Mouse (Mus musculus) cortical plate, adult 2 months (tissue): Measurements from ENCODE around the gene Wfdc12. TPM values are rescaled to one million over a fixed set of nuclear protein-coding genes. Genes with fewer than 3 reads are reported as not detected.

Experiments
- H3K27ac ChIP-seq: fragments of 200-500 bp; 2 replicates; pipeline ENCODE4 v1.5.1; 2012; ENCODE audit warnings: low read length, control low read depth, inconsistent platforms; ENCODE audit not compliant: insufficient read depth
- H3K4me1 ChIP-seq: fragments of 200-500 bp; 2 replicates; pipeline ENCODE4 v1.6.1; 2011; ENCODE audit warnings: low read length; ENCODE audit not compliant: control insufficient read depth, insufficient read depth
- H3K4me3 ChIP-seq: fragments of 200-500 bp; 2 replicates; pipeline ENCODE4 v1.5.1; 2011; ENCODE audit warnings: mild to moderate bottlenecking, low read length, control low read depth; ENCODE audit not compliant: insufficient read depth
- CTCF ChIP-seq: fragments of 200-500 bp; IDR thresholded peaks from 2 replicates; pipeline ENCODE4 v1.5.1; 2011; ENCODE audit warnings: mild to moderate bottlenecking, control low read depth, low read length; ENCODE audit not compliant: insufficient read depth; ENCODE audit errors: extremely low read depth
- POLR2A ChIP-seq: fragments of 200-500 bp; IDR thresholded peaks from 2 replicates; pipeline ENCODE4 v1.6.1; 2011; ENCODE audit warnings: mild to moderate bottlenecking, low read length, control low read depth; ENCODE audit not compliant: insufficient read depth; ENCODE audit errors: extremely low read depth
- polyA plus RNA-seq: library from polyadenylated mRNA; depleted of rRNA; stranded (reverse); fragments of >200 nt; gene quantifications from 2 replicates; pipeline ENCODE4 v1.2.3, GENCODE M21; 2012

The Wfdc12 gene
- polyA plus RNA-seq, 1 experiment, result 0.19 TPM

- TF ChIP-seq CTCF, result no peak
- TF ChIP-seq POLR2A, result no peak
Observed at GRCm38 (mm10) chr2:164167752-164168570, 22.4 kb downstream of the Wfdc12 start.

GRCm38 (mm10) chr2:164164941-164165340 lies 25.5 kb downstream of the Wfdc12 start:
- H3K27ac ChIP-seq, result no peak overlapping the region
- no peak for TF ChIP-seq CTCF
- TF ChIP-seq POLR2A, result no peak
- no peak overlapping the region for H3K4me3 ChIP-seq

More at GRCm38 (mm10) chr2:164167752-164168570, 22.4 kb downstream of the Wfdc12 start:
- Histone ChIP-seq H3K4me3 (peak overlapping the region; percentile 26), H3K4me1 (no peaks in the 10 kb centered on the region; the same call in 1 of the 2 replicates), H3K27ac (no peak overlapping the region)

GRCm38 (mm10) chr2:164161515-164162055 lies 28.8 kb downstream of the Wfdc12 start:
- no peak overlapping the region for H3K4me3 ChIP-seq
- H3K4me1 ChIP-seq, result no peaks in the 10 kb centered on the region; the same call in 1 of the 2 replicates
- no peak overlapping the region for H3K27ac ChIP-seq
- TF ChIP-seq POLR2A (no peak), CTCF (no peak)

More at GRCm38 (mm10) chr2:164164941-164165340, 25.5 kb downstream of the Wfdc12 start:
- H3K4me1 ChIP-seq, result no peaks in the 10 kb centered on the region; the same call in 1 of the 2 replicates

GRCm38 (mm10) chr2:164158838-164159237 lies 31.6 kb downstream of the Wfdc12 start:
- H3K4me3 ChIP-seq, result no peak overlapping the region
- TF ChIP-seq CTCF (no peak), POLR2A (no peak)
- no peak overlapping the region for H3K27ac ChIP-seq
- H3K4me1 ChIP-seq, result no peaks in the 10 kb centered on the region

GRCm38 (mm10) chr2:164156158-164156557 lies 34.2 kb downstream of the Wfdc12 start:
- Histone ChIP-seq H3K4me3 (no peak overlapping the region), H3K4me1 (no peaks in the 10 kb centered on the region), H3K27ac (no peak overlapping the region)
- TF ChIP-seq CTCF (no peak), POLR2A (no peak)

GRCm38 (mm10) chr2:164154007-164154406 lies 36.4 kb downstream of the Wfdc12 start:
- no peak overlapping the region for H3K27ac ChIP-seq
- no peaks in the 10 kb centered on the region for H3K4me1 ChIP-seq
- H3K4me3 ChIP-seq, result no peak overlapping the region
- TF ChIP-seq POLR2A (no peak), CTCF (no peak)

- Histone ChIP-seq H3K4me1 (no peaks in the 10 kb centered on the region), H3K4me3 (no peak overlapping the region), H3K27ac (no peak overlapping the region)
- TF ChIP-seq CTCF, result no peak
- TF ChIP-seq POLR2A, result no peak
Observed at GRCm38 (mm10) chr2:164152341-164152740, 38.1 kb downstream of the Wfdc12 start.

GRCm38 (mm10) chr2:164150086-164150760 lies 40.2 kb downstream of the Wfdc12 start:
- Histone ChIP-seq H3K27ac (no peak overlapping the region), H3K4me3 (no peak overlapping the region), H3K4me1 (no peaks in the 10 kb centered on the region; the same call in 1 of the 2 replicates)
- no peak for TF ChIP-seq CTCF
- TF ChIP-seq POLR2A, result no peak

GRCm38 (mm10) chr2:164146556-164146955 lies 43.9 kb downstream of the Wfdc12 start:
- no peak overlapping the region for H3K4me3 ChIP-seq
- no peak overlapping the region for H3K27ac ChIP-seq
- peaks cover 2% of the 10 kb centered on the region; the same call in 1 of the 2 replicates for H3K4me1 ChIP-seq
- TF ChIP-seq CTCF (no peak), POLR2A (no peak)
